Mouse (Mus musculus) heart, adult 2 months (tissue): ENCODE results near the gene Bbs1.

Experiments used
- CTCF ChIP-seq: fragments of 200-600 bp; IDR thresholded peaks from 2 replicates; pipeline ENCODE4 v1.8.1; 2022; ENCODE audit warnings: antibody characterized with exemption, mild to moderate bottlenecking, moderate library complexity
- POLR2A ChIP-seq: fragments of 200-500 bp; IDR thresholded peaks from 2 replicates; pipeline ENCODE4 v1.6.1; 2011; ENCODE audit warnings: mild to moderate bottlenecking, low read depth, low read length, control low read depth; ENCODE audit not compliant: insufficient read depth

DNA sequence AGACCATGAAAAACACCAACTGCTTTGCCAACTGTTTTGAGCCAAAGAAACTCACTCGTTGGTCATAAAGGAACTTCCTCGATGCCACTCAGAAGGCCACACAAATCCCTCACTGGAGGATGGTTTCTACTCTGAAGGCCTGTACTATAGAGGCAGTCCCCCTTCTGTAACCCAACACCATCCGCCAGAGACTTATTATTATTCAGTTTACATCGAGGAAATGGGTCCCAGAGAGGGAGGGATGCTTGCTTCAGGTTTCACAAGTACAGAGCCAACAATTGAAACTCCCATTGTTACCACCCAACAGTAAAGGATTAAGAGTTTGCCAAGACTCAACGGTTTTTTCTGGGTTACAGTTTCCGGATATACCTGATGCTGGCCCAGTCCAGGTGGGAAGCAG lies 39.1 kb upstream of the Bbs1 start:
- no peak for TF ChIP-seq CTCF
- TF ChIP-seq POLR2A, result no peak
